Mouse (Mus musculus) lung, postnatal 0 days (tissue): ENCODE measurements around the gene Tgfbr3l. TPM values are rescaled to one million over a fixed set of nuclear protein-coding genes. Genes with fewer than 3 reads are reported as not detected.
A peak's percentile ranks its signal among the peaks of the same experiment; 100 is the strongest.

Experiments
- ATAC-seq: fragments of 200-750 bp; cut with Nextera tagmentation; 2 replicates; pipeline ENCODE4 v1.8.0; 2017; ENCODE audit warnings: moderate library complexity
- DNase-seq: peaks from one replicate; pipeline ENCODE4 v3.0.0-alpha.2; 2016; ENCODE audit warnings: low spot score
- H3K27ac ChIP-seq: fragments of 300-500 bp; sonication (generic); 2 replicates; pipeline ENCODE4 v1.5.1; 2014; ENCODE audit warnings: antibody characterized with exemption, mild to moderate bottlenecking, low read length, mixed read lengths
- H3K27me3 ChIP-seq: fragments of 300-500 bp; sonication (generic); replicated peaks from 2 replicates; pipeline ENCODE4 v1.6.1; 2014; ENCODE audit warnings: low read length, mixed read lengths; ENCODE audit not compliant: insufficient read depth
- H3K36me3 ChIP-seq: fragments of 300-500 bp; sonication (generic); 2 replicates; pipeline ENCODE4 v1.6.1; 2014; ENCODE audit warnings: low read length, mixed read lengths; ENCODE audit not compliant: insufficient read depth
- H3K4me1 ChIP-seq: fragments of 300-500 bp; sonication (generic); 2 replicates; pipeline ENCODE4 v1.6.1; 2014; ENCODE audit warnings: antibody characterized with exemption, low read depth, low read length, mixed read lengths; ENCODE audit not compliant: insufficient read depth
- H3K4me2 ChIP-seq: fragments of 300-500 bp; sonication (generic); replicated peaks from 2 replicates; pipeline ENCODE4 v1.6.1; 2014; ENCODE audit warnings: low read depth, mild to moderate bottlenecking, low read length, moderate library complexity, mixed read lengths
- H3K4me3 ChIP-seq: fragments of 300-500 bp; sonication (generic); 2 replicates; pipeline ENCODE4 v1.5.1; 2014; ENCODE audit warnings: low read depth, low read length
- H3K9ac ChIP-seq: fragments of 300-500 bp; sonication (generic); replicated peaks from 2 replicates; pipeline ENCODE4 v1.6.1; 2014; ENCODE audit warnings: low read depth, mild to moderate bottlenecking
- H3K9me3 ChIP-seq: fragments of 300-500 bp; sonication (generic); 2 replicates; pipeline ENCODE4 v1.6.1; 2016; ENCODE audit warnings: low read length, mixed read lengths
- CTCF ChIP-seq: IDR thresholded peaks from 2 replicates; pipeline ENCODE4 v1.5.1; 2016; ENCODE audit warnings: antibody characterized with exemption, mild to moderate bottlenecking
- EP300 ChIP-seq: IDR thresholded peaks from 2 replicates; pipeline ENCODE4 v1.6.1; 2016; ENCODE audit warnings: antibody characterized with exemption, mild to moderate bottlenecking, control low read depth
- WGBS: fragments of 180-500 bp; shearing (Covaris S2); extraction: QIAGEN DNeasy Blood & Tissue Kit; methylation state at CpG from one replicate; pipeline ENCODE4 v1.1.7; 2014; 5-methylcytosine and 5-hydroxymethylcytosine counted together
- polyA plus RNA-seq: library from polyadenylated mRNA; unstranded; fragments of >200 nt; fragmentation: Nextera tagmentation; extraction: Ambion mirVana; gene quantifications from 2 replicates; pipeline ENCODE4 v1.2.1, GENCODE M21; 2015

Tgfbr3l gene
- polyA plus RNA-seq, 1 experiment from 2014 or later: 4.3 TPM

GRCm38 (mm10) chr8:4230612-4231351, 17.2 kb upstream of the Tgfbr3l start:
- no peak overlapping the region for H3K4me3 ChIP-seq
- no peaks in the 10 kb centered on the region for H3K27me3 ChIP-seq
- 43% methylated on average over 10 of the region's 10 CpGs for WGBS
- H3K36me3 ChIP-seq: no peaks in the 10 kb centered on the region
- H3K27ac ChIP-seq: peak overlapping the region; percentile 70
- H3K9me3 ChIP-seq: no peaks in the 10 kb centered on the region
- DNase-seq (peak; percentile 82), ATAC-seq (peak; percentile 87)
- no peak overlapping the region for H3K9ac ChIP-seq
- TF ChIP-seq CTCF (no peak), EP300 (no peak)
- H3K4me1 ChIP-seq: no peaks in the 10 kb centered on the region
- 0 out of 2 replicates have a peak overlapping the region, but pooled peaks have one; percentile 21 for H3K4me2 ChIP-seq

DNA sequence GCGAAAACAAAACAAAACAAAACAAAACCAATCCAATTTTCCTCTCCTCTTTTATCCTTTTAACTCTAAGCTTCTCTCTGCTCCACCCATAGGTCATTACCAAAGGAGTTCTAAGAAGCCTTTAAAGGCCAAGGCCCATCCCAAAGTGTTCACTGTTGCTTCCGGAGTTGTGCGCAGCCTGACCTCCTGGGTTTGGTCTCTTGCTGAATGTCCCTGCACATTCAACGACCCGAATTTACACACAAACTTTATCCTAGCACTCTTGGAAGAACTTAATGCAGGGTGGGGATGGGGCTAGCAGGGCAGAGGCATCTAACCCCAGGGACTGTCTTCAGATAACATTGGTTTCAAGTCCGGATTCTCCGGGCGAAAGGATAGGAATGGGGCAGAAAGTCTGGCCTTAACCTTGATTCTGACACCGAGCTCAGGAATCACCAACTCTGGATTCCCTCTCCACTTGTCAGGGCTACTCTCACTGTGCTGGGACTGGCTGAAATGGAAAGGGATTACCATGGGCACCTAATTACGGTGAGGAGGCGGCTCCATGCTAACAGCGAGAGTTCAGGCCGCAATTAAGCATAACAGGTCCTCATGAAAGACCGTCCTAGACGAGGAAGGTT, 10.1 kb upstream of the Tgfbr3l start:
- WGBS: 14% methylated on average over 15 of the region's 15 CpGs
- DNase-seq (peak; percentile 37), ATAC-seq (no peak)
- Histone ChIP-seq H3K4me3 (peak overlapping the region; percentile 77), H3K27me3 (no peaks in the 10 kb centered on the region), H3K9me3 (no peaks in the 10 kb centered on the region), H3K36me3 (0 out of 2 replicates have a peak, but pooled peaks cover 3% of the 10 kb centered on the region), H3K4me1 (peaks cover 9% of the 10 kb centered on the region; the same call in 1 of the 2 replicates), H3K27ac (peak overlapping the region; percentile 95), H3K4me2 (peak overlapping the region; percentile 85), H3K9ac (peak overlapping the region; percentile 78)
- TF ChIP-seq EP300 (no peak), CTCF (no peak)

DNA sequence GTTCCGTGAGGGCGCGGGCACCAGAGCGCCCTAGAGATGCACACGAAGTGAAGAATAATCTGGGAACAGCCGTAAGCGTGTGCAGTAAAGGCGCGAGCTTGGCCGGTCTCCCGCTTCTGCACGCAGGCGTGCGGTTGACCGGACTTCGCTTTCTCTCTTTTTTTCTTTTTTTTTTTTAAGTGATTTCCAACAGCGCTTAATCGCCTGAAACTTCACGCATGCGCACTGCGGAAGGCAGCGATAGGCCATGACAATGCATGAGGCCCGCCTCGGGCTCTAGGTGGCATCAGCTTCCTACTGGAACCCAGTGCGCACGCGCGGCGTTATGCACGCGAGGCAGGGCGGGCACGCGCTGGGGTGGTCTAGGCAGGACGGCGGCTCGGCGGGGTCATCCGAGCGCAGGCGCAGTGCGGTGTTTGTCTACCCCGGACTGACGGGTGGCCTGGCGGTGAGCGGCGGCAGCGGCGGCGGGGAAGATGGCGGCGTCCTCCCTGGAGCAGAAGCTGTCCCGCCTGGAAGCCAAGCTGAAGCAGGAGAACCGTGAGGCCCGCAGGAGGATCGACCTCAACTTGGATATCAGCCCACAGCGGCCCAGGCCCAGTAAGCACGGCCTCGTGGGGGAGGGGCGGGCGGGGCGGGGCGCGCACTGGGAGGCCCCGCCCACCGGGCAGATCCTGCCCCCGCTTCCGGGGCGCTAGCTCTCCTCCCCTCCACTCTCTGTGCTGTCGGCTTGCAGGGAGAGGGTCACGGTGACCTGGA, 9.4 kb upstream of the Tgfbr3l start, which contains the start of the genes Map2k7 and Gm49320:
Gene Map2k7, plus strand, starts transcription at position 307 of the 759 bp plus-strand sequence.
Gene Gm49320, plus strand, starts transcription at position 432 of the 759 bp plus-strand sequence.
- Histone ChIP-seq H3K9me3 (no peaks in the 10 kb centered on the region), H3K4me3 (peak within 1 kb of the TSS; percentile 77), H3K27me3 (no peaks in the 10 kb centered on the region), H3K36me3 (peaks cover 7% of the 10 kb centered on the region; the same call in 1 of the 2 replicates), H3K4me2 (peak within 1 kb of the TSS; percentile 85), H3K4me1 (peaks cover 9% of the 10 kb centered on the region; the same call in 1 of the 2 replicates), H3K9ac (peak within 1 kb of the TSS; percentile 78), H3K27ac (peak within 1 kb of the TSS; percentile 95)
- ATAC-seq: peak; percentile 96
- DNase-seq: peak; percentile 100
- WGBS: 1% methylated on average over 56 of the region's 71 CpGs
- TF ChIP-seq CTCF (peak; percentile 75), EP300 (no peak)

GRCm38 (mm10) chr8:4239193-4239890, 8.7 kb upstream of the Tgfbr3l start:
- peak overlapping the region; percentile 77 for H3K4me3 ChIP-seq
- TF ChIP-seq CTCF (no peak), EP300 (no peak)
- peaks cover 15% of the 10 kb centered on the region; the same call in 1 of the 2 replicates for H3K36me3 ChIP-seq
- peaks cover 9% of the 10 kb centered on the region; the same call in 1 of the 2 replicates for H3K4me1 ChIP-seq
- ATAC-seq (peak; percentile 7), DNase-seq (peak; percentile 35)
- peak overlapping the region; percentile 78 for H3K9ac ChIP-seq
- H3K9me3 ChIP-seq: no peaks in the 10 kb centered on the region
- H3K27ac ChIP-seq: peak overlapping the region; percentile 95
- peak overlapping the region; percentile 85 for H3K4me2 ChIP-seq
- WGBS: 9% methylated on average over 19 of the region's 19 CpGs
- no peaks in the 10 kb centered on the region for H3K27me3 ChIP-seq

DNA sequence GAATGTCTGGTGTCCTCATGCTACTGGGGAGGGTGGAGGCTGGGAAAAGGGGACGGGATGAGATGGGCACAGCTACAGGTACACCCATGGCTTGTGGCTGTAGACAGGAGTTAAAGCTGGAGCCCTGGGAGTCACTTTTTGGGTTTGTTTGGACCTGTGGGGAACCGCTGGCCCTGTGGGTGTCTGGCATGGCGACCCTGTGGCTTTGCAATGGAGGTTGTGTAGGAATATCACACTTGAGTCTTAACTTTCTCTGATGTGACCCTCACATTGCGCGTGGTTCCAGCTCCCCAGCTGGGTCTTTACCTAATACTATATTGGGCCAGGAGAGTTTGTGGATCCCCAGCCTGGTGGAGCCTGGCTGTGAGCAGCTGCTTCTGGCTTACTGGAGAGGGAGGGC, 3.0 kb upstream of the Tgfbr3l start:
- 92% methylated on average over 5 of the region's 5 CpGs for WGBS
- ATAC-seq (no peak), DNase-seq (no peak)
- Histone ChIP-seq H3K4me3 (no peak overlapping the region), H3K27me3 (no peaks in the 10 kb centered on the region), H3K36me3 (peaks cover 27% of the 10 kb centered on the region), H3K9ac (no peak overlapping the region), H3K27ac (no peak overlapping the region), H3K4me2 (no peak overlapping the region), H3K9me3 (no peaks in the 10 kb centered on the region), H3K4me1 (peaks cover 2% of the 10 kb centered on the region; the same call in 1 of the 2 replicates)
- TF ChIP-seq EP300: no peak
